Mouse (Mus musculus): ENCODE results near the gene Tmem87a. TPM values are rescaled to one million over a fixed set of nuclear protein-coding genes. Genes with fewer than 3 reads are reported as not detected.
A peak's percentile ranks its signal among the peaks of the same experiment; 100 is the strongest.

The Tmem87a gene
- total RNA-seq (2021), result 10 to 100 TPM; 40.5 to 43.3 TPM
- long read RNA-seq, experiment 1, transcript Tmem87a-201 (20 exons, 2,874 nt), result major isoform, 32 of 44 reads
- long read RNA-seq, experiment 1, partial matches to known transcripts, result 2 of 44 reads
- long read RNA-seq, experiment 1, other reads (novel, unspliced or antisense), result 8 of 44 reads
- long read RNA-seq, experiment 2, transcript Tmem87a-201 (20 exons, 2,874 nt), result major isoform, 15 of 23 reads
- long read RNA-seq, experiment 2, partial matches to known transcripts, result 1 of 23 reads
- long read RNA-seq, experiment 2, other reads (novel, unspliced or antisense), result 6 of 23 reads

DNA sequence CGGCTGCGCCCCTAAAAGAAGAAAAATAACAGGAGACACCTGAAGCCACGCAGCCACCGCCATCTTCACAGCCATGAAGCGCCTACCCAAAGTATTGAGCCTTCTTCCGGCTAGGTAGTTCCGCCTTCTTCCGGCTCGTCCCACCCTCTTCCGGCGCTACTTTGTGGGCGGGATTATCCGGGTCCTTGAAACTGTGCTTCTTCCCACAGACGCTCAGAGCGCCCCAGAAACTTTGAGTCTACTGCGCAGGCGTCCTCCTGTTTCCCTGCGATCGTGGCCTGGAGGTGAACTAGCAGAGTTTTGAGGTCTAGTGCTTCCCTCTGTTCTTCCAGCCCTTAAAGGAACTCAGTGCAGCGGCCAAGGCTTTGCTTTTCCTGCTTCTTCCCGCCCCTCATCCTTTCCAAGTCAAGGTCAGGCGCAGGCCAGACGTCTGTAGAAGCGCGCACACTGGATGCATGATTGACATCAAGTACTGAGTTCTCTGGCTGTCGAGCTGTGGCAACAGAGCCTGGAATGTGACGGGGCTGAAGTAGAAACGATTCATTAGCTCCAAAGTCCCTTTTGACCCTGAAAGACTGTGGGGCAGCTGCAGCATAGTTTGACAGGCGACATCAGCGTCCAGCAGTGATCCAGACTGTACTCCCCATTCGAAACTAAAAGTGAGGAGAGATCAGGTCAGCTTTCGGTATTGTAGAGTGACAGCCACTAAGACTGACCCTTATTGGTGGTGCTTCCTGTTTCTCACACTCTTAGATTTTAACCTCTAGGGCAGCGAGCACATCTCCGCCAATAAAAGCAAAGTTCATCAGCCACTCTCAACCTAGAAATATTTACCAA, at the start of gene Tmem87a:
Gene Tmem87a (minus strand): TSS at position 128 of the 837 bp plus-strand sequence.
- peak; percentile 97 to 98 for DNase-seq (ENCODE audit: low spot score in 2 of 2)

- no peak for DNase-seq (ENCODE audit: low spot score in 2 of 2)
Observed at GRCm38 (mm10) chr2:120452600-120452999, 48.7 kb upstream of the Tmem87a start.

DNA sequence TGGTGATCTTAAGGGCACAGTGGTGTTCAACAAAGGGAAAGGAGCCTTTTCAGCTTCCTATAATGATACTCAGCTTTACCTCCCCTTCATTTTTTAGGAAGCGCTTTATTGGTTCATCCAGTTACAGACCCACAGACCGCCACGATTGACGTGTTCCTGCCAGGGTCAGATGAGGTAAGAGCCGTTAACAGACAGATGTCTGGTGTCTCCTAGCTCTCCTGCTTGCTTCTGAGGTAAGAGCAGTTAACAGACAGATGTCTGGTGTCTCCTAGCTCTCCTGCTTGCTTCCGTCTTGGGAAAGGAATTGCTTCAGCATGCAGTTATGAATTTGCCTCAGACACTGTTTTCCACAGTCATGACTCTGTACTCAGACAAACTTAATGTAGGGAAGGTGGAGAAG, 46.8 kb upstream of the Tmem87a start:
- DNase-seq (ENCODE audit: low spot score in 2 of 2), result no peak

DNA sequence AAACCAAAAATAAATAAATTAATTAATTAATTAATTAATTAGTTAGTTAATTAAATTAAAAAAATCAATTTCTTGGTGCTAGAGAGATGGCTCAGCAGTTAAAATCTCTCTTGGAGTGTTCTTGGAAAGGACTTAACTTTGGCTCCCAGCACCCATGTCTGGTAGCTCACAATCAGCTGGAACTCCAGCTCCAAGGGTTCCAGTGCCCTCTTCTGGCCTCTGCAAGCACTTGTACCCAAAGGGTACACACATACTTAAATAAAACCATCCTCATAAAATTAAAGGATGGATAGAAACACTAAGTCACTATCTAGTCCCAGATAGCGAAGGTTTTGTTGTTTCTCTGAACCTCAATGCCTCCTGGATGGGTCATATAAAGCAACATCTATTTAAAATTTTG, 43.4 kb upstream of the Tmem87a start:
- DNase-seq (ENCODE audit: low spot score in 2 of 2), result no peak

GRCm38 (mm10) chr2:120446373-120446772, 42.5 kb upstream of the Tmem87a start:
- no peak for DNase-seq (ENCODE audit: low spot score in 2 of 2)

DNA sequence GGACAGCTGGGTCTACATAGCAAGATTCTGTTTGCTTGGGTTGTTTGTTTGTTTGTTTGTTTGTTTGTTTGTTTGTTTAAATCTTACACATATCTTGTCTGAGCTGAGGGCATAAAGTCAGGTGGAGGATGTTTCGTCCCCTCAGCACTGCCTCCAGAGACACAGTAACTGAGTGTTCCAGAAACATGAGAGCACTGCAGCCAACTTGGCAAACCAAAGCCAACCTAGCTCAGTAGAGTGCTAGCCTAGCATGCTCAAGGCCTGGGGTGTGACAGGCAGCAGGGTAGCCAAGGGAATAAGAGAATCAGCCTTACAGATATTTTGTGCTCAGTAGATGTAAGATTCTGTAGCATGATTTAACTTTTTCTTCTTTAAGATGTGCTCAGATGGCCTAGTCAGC, 40.6 kb upstream of the Tmem87a start:
- DNase-seq (ENCODE audit: low spot score in 2 of 2), result no peak

GRCm38 (mm10) chr2:120424386-120424785, 20.5 kb upstream of the Tmem87a start:
- no peak for DNase-seq (ENCODE audit: low spot score in 2 of 2)

DNA sequence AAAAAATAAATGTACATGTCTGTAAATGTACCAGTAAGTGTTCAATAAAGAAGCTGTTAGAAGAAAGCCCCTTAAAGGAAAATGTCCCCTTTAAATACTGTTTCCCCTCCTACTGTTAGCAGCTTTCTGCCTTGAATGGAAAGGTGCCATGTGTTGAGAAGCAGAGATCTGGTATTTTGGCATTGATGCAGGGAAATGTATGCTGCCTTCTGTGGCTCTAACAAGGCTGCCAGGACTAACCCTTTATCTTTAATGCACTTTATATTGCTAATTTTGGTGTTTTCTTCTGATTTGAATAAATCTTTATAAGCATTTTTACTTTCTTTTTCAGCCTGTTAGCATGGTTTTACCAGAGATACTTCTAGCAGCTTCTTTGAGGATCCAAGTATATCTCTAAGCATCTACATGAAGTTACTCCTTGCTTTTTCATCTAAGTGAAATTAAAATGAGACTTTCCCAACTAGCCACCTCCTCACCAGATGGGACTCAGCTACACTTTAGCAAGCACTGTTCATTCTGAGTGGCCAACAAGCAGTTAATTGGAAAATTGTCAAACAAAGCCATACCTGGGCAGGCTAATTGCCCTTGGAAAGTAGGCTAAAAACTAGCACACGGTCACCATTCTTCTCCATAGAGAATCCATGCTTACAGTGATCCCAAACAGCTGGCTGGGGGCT, 11.0 kb upstream of the Tmem87a start:
- DNase-seq (ENCODE audit: low spot score in 2 of 2), result peak; percentile 11 to 21

DNA sequence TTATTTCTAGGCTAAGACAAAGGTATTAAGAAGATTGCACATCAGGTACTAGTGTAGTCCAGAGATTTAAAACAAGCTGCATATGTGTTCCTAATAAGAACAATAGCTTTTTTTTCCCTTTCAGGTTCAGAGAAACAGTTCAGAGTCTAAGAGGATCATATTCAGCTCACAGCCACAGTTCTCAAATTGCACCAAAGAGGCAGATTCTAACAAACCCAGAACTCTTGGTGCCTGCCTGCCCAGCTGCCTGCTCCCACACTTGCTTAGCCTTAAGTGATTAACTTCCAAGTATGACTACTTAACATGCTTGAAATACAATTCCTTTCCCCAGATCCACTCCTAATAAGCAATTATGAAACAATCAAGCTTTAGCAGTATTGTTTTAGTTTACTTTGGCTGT, 10.2 kb upstream of the Tmem87a start:
- no peak for DNase-seq (ENCODE audit: low spot score in 2 of 2)

GRCm38 (mm10) chr2:120411096-120411628, 7.2 kb upstream of the Tmem87a start:
- DNase-seq (ENCODE audit: low spot score in 2 of 2), result no peak

DNA sequence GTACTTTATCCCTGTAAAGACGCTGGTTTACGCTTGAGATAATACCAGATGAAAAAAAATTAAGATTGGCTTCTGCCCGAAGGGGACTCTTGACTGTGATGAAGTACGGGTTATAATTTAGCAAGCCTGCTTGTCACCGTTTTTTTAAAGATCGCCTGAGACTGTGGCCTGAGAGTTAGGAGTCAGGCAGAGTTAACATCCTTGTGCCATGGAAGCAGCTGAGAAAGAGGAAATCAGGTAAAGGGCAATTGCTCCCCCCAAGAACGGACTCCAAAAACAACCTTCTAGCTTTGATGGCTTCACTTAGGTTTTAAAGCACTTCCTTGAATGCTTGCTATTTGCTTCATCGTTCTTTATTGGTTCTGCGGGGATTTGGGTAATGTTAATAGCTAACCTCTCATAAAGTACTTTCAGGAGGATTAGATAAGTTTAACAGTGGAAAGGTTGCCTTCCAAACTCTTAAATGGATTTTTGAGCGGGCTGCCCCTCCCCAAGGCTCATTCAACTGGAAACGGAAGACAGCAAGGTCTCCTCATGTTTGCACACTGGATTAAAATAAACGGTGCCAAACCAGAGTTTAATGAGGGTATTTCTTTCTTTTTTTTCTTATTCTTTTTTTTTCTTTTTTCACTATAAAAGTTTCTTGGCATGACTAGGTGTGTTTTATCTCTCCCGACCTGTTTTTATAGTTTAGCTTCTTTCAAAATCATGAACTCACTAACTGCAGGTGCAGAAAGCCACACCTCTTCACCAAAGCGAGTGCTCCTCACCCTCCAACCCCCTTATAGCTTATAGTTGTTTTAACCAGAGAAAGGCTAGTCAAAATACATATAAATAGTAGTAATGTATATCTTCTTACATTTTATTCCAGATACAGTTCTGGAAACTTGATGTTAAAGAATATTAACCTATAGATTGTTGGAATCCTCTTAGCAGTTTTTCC, 1.2 kb upstream of the Tmem87a start:
- DNase-seq (ENCODE audit: low spot score in 2 of 2), result no peak

DNA sequence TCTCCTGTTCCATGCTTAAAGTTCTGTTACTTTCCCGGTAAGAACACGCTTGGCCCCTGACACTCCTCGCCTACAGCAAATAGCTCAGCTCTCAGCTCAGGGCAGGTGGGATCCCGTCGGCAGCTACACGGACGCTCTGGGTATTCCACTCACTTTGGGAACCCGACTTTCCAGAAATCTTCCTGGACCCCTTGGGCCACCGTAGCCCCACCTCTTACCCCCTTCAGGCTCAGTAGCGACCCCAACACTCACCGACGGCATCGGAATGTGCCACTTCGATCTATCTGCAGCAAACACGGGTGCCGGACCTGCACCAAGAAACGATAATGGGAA, 294 bp downstream of the Tmem87a start, which contains the start of gene Ganc:
Gene Ganc (plus strand): TSS at position 244 of the 333 bp plus-strand sequence.
- no peak for DNase-seq (ENCODE audit: low spot score in 2 of 2)

- DNase-seq (ENCODE audit: low spot score in 2 of 2), result no peak
Observed at GRCm38 (mm10) chr2:120402813-120403212, 1.1 kb downstream of the Tmem87a start.

GRCm38 (mm10) chr2:120397951-120398350, 6.0 kb downstream of the Tmem87a start:
- DNase-seq (ENCODE audit: low spot score in 2 of 2), result no peak

DNA sequence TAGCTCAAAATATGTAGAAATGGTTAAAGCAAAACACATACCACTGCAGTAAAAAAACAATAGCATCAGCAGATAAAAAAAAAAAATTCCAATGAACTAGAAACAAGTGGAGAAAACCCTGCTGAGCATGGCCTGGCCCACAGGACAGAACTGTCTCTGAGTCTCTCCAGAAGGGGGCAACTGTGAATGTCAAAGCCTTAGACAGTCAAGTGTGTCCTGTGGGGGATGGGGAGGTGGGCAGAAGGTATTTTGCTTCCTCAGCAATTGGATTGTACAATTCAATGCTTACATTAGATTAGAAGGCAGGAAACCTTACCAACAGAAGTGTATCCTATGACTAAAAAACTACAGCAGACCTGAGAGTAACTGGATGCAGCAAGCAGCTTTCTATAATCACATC, 11.5 kb downstream of the Tmem87a start:
- DNase-seq (ENCODE audit: low spot score in 2 of 2), result no peak

DNA sequence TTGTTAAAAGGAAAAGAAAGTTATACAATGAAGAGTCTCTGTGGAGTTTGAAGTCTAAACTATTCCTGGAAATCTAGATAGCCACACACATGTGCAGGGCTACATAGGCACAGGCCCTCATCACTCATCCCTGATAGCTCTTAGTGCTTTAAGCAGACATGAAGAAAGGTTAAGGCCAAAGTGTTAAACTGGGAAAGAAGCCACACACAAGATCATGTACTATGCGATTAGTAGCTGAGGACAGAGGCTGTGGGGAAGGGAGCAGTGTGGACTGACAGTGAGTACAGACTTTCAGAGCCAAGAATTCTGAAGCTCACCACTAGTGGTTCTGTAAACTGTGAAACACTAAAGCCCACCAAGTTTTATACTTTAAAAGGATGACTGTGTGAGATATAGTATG, 13.0 kb downstream of the Tmem87a start:
- no peak for DNase-seq (ENCODE audit: low spot score in 2 of 2)

DNA sequence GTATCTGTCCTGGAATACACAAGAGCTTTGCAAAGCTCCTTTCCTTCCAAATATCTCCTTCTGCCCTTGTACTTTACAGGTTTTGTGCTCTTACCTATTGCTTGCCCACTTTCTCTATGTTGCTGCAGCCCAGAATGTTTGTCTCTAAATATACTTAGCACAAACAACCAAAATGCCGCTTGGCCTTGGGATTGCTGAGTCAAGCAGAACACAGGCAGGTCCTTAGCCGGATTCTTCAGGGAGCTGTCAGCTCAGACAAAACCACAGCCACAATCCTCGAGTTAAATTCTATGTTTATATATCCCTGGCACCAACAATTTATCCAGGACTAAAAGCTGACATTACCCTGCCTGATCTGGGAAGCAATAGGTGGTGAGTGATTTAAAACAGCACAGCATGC, 14.5 kb downstream of the Tmem87a start:
- DNase-seq (ENCODE audit: low spot score in 2 of 2), result no peak

DNA sequence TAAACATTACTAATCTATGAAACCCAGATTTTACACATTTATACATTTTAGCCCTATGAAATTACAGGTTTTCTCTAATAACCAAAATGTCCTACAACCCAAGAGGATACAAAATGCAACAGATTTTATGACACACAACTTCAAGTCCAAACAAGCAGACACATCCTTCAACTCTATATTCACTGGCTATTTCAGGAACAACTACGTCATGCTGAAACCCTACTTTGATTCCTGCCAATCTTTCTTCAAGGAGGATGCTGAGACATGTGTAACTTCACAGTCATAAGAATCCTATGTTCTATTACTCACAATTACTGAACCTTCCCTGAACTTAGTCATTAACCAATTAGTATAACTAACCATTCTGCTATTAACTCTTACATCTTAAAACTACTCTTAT, 16.6 kb downstream of the Tmem87a start:
- no peak for DNase-seq (ENCODE audit: low spot score in 2 of 2)

- no peak for DNase-seq (ENCODE audit: low spot score in 2 of 2)
Observed at GRCm38 (mm10) chr2:120386264-120386663, 17.6 kb downstream of the Tmem87a start.

GRCm38 (mm10) chr2:120373858-120374257, 30.1 kb downstream of the Tmem87a start:
- no peak for DNase-seq (ENCODE audit: low spot score in 2 of 2)
